Mouse (Mus musculus) cortical plate, adult 2 months (tissue): ENCODE measurements around the gene Pacsin2. TPM values are rescaled to one million over a fixed set of nuclear protein-coding genes. Genes with fewer than 3 reads are reported as not detected.

Source experiments
- H3K27ac ChIP-seq: fragments of 200-500 bp; 2 replicates; pipeline ENCODE4 v1.5.1; 2012; ENCODE audit warnings: low read length, control low read depth, inconsistent platforms; ENCODE audit not compliant: insufficient read depth
- H3K4me1 ChIP-seq: fragments of 200-500 bp; 2 replicates; pipeline ENCODE4 v1.6.1; 2011; ENCODE audit warnings: low read length; ENCODE audit not compliant: control insufficient read depth, insufficient read depth
- H3K4me3 ChIP-seq: fragments of 200-500 bp; 2 replicates; pipeline ENCODE4 v1.5.1; 2011; ENCODE audit warnings: mild to moderate bottlenecking, low read length, control low read depth; ENCODE audit not compliant: insufficient read depth
- CTCF ChIP-seq: fragments of 200-500 bp; IDR thresholded peaks from 2 replicates; pipeline ENCODE4 v1.5.1; 2011; ENCODE audit warnings: mild to moderate bottlenecking, control low read depth, low read length; ENCODE audit not compliant: insufficient read depth; ENCODE audit errors: extremely low read depth
- POLR2A ChIP-seq: fragments of 200-500 bp; IDR thresholded peaks from 2 replicates; pipeline ENCODE4 v1.6.1; 2011; ENCODE audit warnings: mild to moderate bottlenecking, low read length, control low read depth; ENCODE audit not compliant: insufficient read depth; ENCODE audit errors: extremely low read depth
- polyA plus RNA-seq: library from polyadenylated mRNA; depleted of rRNA; stranded (reverse); fragments of >200 nt; gene quantifications from 2 replicates; pipeline ENCODE4 v1.2.3, GENCODE M21; 2012

The Pacsin2 gene
- polyA plus RNA-seq, 1 experiment, result 84.4 TPM

GRCm38 (mm10) chr15:83455034-83455433 is 9.4 kb downstream of the Pacsin2 start:
- H3K27ac ChIP-seq, result no peak overlapping the region
- H3K4me1 ChIP-seq, result peaks cover 12% of the 10 kb centered on the region
- H3K4me3 ChIP-seq, result no peak overlapping the region
- no peak for TF ChIP-seq CTCF
- TF ChIP-seq POLR2A, result no peak

GRCm38 (mm10) chr15:83454419-83454818 is 10.0 kb downstream of the Pacsin2 start:
- Histone ChIP-seq H3K4me3 (no peak overlapping the region), H3K27ac (no peak overlapping the region), H3K4me1 (peaks cover 12% of the 10 kb centered on the region)
- TF ChIP-seq POLR2A, result no peak
- TF ChIP-seq CTCF, result no peak

GRCm38 (mm10) chr15:83453879-83454278 is 10.5 kb downstream of the Pacsin2 start:
- TF ChIP-seq POLR2A, result no peak
- no peak for TF ChIP-seq CTCF
- Histone ChIP-seq H3K27ac (no peak overlapping the region), H3K4me3 (no peak overlapping the region), H3K4me1 (peaks cover 12% of the 10 kb centered on the region)

- Histone ChIP-seq H3K4me3 (no peak overlapping the region), H3K27ac (peak overlapping the region; percentile 50; the same call in 1 of the 2 replicates), H3K4me1 (peaks cover 19% of the 10 kb centered on the region)
- TF ChIP-seq CTCF, result no peak
- no peak for TF ChIP-seq POLR2A
These were observed 12.1 kb downstream of the Pacsin2 start for GRCm38 (mm10) chr15:83452219-83452760.

GRCm38 (mm10) chr15:83451621-83452210 is 12.7 kb downstream of the Pacsin2 start:
- TF ChIP-seq CTCF (no peak), POLR2A (no peak)
- peak overlapping the region; percentile 50; the same call in 1 of the 2 replicates for H3K27ac ChIP-seq
- H3K4me1 ChIP-seq, result peaks cover 20% of the 10 kb centered on the region
- H3K4me3 ChIP-seq, result no peak overlapping the region

- Histone ChIP-seq H3K27ac (no peak overlapping the region), H3K4me1 (peaks cover 21% of the 10 kb centered on the region), H3K4me3 (no peak overlapping the region)
- TF ChIP-seq CTCF (no peak), POLR2A (no peak)
These were observed 14.4 kb downstream of the Pacsin2 start for GRCm38 (mm10) chr15:83450007-83450406.

GRCm38 (mm10) chr15:83448646-83449045 is 15.8 kb downstream of the Pacsin2 start:
- TF ChIP-seq CTCF, result no peak
- TF ChIP-seq POLR2A, result no peak
- H3K27ac ChIP-seq, result no peak overlapping the region
- no peak overlapping the region for H3K4me3 ChIP-seq
- H3K4me1 ChIP-seq, result peaks cover 19% of the 10 kb centered on the region

- TF ChIP-seq CTCF (no peak), POLR2A (no peak)
- no peak overlapping the region for H3K27ac ChIP-seq
- H3K4me1 ChIP-seq, result peaks cover 19% of the 10 kb centered on the region
- no peak overlapping the region for H3K4me3 ChIP-seq
These were observed 16.4 kb downstream of the Pacsin2 start for GRCm38 (mm10) chr15:83447791-83448544.

GRCm38 (mm10) chr15:83445908-83446307 is 18.5 kb downstream of the Pacsin2 start:
- TF ChIP-seq POLR2A (no peak), CTCF (no peak)
- Histone ChIP-seq H3K4me3 (no peak overlapping the region), H3K4me1 (peaks cover 8% of the 10 kb centered on the region), H3K27ac (no peak overlapping the region)
